Mouse (Mus musculus) frontal cortex, adult 2 months (tissue): ENCODE results near the gene 4930572O03Rik. TPM values are rescaled to one million over a fixed set of nuclear protein-coding genes. Genes with fewer than 3 reads are reported as not detected.
"Not testable (repeated sequence)": the region's sequence is repeated elsewhere in the genome, so short reads cannot be mapped to it uniquely, and the experiment has no call there.

ENCODE experiments used
- DNase-seq, 2 experiments: peaks; one replicate each; pipeline ENCODE4 v3.0.0; 2022; ENCODE audit warnings: low spot score in 1 of 2; ENCODE audit errors: extremely low spot score in 1 of 2
- polyA plus RNA-seq: library from polyadenylated mRNA; depleted of rRNA; stranded (reverse); fragments of >200 nt; gene quantifications from 2 replicates; pipeline ENCODE4 v1.2.3, GENCODE M21; 2012; rRNA removed

4930572O03Rik gene
- polyA plus RNA-seq, result not detected in 2 replicates

- DNase-seq, result not testable (repeated sequence)
These were observed at the start of gene 4930572O03Rik for GRCm38 (mm10) chr5:15656959-15657358. 4930572O03Rik (minus strand) TSS chr5:15657059.

DNA sequence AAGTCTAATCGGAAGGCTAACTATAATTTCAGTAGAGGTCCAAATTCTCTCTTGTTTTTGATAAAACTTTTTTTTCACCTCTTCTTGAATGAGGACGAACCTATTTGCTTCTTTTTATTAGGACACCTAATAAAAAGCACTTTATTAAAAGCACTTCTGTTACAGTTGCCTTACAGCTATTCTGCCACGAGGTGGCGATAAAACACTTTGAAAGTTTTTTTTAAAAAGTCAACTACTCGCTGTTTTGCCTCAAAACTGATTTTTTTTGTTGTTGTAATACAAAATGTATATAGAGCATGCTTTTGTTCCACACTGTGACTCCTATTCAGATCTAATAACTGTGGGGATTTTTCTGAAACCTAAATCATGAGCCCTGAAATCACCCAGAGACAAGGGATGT lies 46.0 kb upstream of the 4930572O03Rik start:
- DNase-seq, result peak in 1 of 2 experiments; percentile 67

- not testable (repeated sequence) for DNase-seq
These were observed 40.9 kb upstream of the 4930572O03Rik start for GRCm38 (mm10) chr5:15697719-15698118.

DNA sequence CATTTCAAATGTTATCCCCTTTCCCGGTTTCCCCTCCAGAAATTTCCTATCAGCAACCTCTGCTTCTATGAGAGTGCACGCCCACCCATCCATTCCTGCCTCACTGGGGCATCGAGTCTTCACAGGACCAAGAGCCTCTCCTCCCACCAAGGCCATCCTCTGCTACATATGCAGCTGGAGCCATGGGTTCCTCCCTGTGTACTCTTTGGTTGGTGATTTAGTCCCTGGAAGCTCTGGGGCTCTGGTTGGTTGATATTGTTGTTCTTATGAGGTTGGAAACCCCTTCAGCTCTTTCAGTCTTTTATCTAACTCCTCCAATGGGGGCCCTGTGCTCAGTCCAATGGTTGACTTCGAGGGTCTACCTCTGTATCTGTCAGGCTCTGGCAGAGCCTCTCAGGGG lies 35.0 kb upstream of the 4930572O03Rik start:
- not testable (repeated sequence) for DNase-seq

DNA sequence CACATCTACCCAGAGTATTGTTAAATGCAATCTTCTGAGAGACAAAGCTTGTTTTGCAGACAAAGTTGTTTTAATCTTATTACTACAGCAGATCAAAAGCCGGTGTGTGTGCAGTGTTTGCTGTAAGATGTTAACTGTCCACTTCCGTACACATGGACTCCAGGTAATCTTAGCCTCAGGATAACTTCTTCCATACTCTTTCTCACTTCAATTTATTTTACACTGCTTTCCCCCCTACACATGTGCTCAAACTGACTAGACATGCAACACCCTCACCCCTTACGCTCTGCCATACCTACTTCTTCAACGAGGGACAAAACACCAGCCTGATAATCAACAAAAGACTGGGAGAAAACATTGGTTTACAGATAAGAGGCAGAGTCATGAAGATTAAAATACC lies 34.0 kb upstream of the 4930572O03Rik start:
- not testable (repeated sequence) for DNase-seq

DNA sequence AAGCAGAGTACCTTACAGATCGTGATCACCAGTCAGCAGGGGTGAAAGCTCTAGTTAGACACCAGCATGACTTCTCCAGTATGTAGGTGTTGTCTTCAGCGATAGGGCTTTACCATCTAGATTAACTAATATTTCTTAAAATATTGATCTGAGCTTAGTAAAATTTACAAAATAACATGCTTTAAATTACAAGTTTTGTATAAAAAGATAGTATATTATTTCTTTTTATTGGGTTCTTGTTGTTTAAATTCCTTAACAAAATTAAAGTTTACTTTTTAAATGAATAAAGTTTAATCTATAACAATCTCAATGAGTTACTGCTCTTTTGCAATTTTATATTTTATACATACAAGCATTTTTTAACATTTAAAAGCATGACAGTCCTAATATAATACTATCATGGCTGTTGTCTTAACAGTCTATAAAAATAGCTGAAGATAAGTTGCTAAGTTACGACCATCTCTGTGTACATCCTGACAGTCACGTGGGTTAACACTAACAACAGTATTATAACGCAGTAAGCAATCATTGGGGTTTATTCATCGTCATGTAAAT lies 32.9 kb upstream of the 4930572O03Rik start:
- DNase-seq, result not testable (repeated sequence)

- DNase-seq, result not testable (repeated sequence)
These were observed 32.2 kb upstream of the 4930572O03Rik start for GRCm38 (mm10) chr5:15688874-15689658.

GRCm38 (mm10) chr5:15681301-15682035 lies 24.6 kb upstream of the 4930572O03Rik start:
- DNase-seq, result not testable (repeated sequence)

DNA sequence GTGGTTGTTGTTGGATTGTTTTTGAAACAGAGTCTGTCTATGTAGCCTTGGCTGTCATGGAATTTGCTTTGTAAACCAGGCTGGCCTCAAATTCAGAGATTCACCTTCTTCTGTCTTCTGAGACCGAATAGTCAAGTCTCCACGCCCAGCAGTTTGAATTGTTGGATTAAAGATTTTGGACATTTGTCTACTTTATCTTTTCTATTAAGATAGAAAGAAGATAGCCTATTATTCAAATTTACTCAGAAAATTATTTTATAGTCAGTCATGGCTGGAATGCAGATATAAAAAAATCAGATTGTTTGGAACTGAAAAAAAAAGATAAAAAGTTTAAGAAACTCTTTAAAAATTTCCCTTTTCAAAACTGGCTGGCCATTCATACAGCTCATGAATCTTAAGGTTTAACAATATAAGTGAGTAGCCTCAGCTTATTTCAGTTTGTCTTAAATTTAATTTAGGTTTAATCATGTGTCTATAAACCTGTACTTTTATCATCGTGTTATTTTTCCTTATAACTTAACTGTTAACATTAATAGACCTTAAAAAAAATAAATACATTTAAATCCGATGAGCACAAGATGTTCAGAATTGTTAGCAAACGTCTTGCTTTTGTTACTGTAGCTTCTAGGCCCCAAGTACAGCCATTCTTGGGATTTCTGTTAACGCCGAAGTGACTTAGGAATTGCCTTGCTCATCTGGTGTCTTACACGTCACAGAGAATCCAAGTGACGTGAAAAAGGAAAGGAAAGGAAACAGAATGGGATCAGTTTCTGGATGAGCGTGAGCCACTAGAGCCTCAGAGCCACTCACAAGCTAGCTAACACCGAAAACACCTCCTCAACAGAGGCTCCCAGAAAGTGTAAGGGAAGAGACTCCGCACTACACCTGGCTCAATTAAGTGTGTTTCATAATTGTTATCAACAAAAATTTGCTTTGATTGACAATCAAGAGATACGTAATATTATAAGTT lies 23.4 kb upstream of the 4930572O03Rik start:
- DNase-seq, result not testable (repeated sequence)

DNA sequence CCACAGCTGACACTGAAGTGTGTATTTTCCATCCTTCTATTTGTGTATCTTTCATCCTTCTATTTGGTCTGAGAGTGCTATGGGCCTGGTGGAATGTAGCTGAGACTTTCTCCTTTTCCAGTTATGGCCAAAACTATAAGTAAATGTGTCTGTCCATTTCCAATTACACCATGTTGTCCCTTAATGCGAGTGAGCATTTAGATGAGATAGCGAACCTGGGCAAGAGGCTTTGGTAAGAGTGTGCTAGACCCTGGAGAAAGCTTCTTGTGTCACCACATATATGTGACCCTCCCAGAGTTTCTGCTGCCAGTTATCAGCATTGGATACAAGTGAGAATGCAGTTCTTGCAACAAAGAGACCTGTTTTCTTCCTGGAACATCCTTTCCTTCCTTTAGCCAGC lies 22.0 kb upstream of the 4930572O03Rik start:
- DNase-seq, result not testable (repeated sequence)

DNA sequence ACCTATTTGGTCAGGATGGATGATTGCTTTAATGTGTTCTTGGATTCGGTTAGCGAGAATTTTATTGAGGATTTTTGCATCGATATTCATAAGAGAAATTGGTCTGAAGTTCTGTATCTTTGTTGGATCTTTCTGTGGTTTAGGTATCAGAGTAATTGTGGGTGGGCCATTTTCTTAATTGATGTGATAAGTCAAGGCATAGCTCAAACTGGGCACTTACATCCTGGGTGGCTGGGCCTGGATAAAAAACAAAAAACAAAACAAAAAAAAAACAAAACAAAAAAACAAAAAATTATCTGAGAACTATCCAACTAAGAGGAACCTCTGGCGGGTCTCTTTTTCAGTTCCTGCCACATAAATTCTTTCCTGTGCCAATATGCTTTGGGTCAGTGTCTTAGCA lies 20.9 kb upstream of the 4930572O03Rik start:
- DNase-seq, result not testable (repeated sequence)

GRCm38 (mm10) chr5:15674429-15675244 lies 17.8 kb upstream of the 4930572O03Rik start:
- DNase-seq, result not testable (repeated sequence)

GRCm38 (mm10) chr5:15673989-15674388 lies 17.1 kb upstream of the 4930572O03Rik start:
- not testable (repeated sequence) for DNase-seq

GRCm38 (mm10) chr5:15670789-15671188 lies 13.9 kb upstream of the 4930572O03Rik start:
- not testable (repeated sequence) for DNase-seq

GRCm38 (mm10) chr5:15663847-15664246 lies 7.0 kb upstream of the 4930572O03Rik start:
- DNase-seq, result not testable (repeated sequence)

DNA sequence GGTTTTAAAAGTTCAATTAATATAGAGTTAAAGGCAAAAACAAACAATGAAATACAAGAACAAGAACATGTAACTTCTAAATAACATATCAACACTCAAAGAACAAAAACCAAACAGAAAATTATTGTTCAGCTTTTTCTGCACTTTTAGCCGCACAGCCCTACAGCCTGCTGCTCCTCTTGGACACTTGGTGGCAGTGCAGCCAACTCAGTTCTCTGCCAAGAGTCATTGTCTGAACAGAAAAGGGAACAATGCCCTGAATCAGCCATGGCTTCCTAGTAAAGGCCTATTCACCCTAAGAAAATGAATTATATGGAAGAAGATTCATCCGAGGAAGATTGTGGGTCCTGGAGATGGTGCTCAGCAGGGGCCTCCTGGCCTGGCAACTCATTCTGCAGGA lies 4.5 kb downstream of the 4930572O03Rik start:
- DNase-seq, result peak in 1 of 2 experiments; percentile 1

DNA sequence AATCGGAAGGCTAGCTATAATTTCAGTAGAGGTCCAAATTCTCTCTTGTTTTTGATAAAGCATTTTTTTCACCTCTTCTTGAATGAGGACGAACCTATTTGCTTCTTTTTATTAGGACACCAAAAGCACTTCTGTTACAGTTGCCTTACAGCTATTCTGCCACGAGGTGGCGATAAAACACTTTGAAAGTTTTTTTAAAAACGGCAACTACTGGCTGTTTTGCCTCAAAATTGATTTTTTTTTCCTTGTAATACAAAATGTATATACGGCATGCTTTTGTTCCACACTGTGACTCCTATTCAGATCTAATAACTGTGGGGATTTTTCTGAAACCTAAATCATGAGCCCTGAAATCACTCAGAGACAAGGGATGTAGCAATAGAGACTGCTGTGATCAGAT lies 11.2 kb downstream of the 4930572O03Rik start:
- DNase-seq, result peak in 1 of 2 experiments; percentile 47

GRCm38 (mm10) chr5:15637637-15638036 lies 19.2 kb downstream of the 4930572O03Rik start:
- not testable (repeated sequence) for DNase-seq

DNA sequence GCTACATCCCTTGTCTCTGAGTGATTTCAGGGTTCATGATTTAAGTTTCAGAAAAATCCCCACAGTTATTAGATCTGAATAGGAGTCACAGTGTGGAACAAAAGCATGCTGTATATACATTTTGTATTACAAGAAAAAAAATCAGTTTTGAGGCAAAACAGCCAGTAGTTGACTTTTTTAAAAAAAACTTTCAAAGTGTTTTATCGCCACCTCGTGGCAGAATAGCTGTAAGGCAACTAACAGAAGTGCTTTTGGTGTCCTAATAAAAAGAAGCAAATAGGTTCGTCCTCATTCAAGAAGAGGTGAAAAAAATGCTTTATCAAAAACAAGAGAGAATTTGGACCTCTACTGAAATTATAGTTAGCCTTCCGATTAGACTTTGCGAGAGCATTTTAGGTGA lies 26.8 kb downstream of the 4930572O03Rik start:
- peak in 1 of 2 experiments; percentile 51 for DNase-seq
